Mouse (Mus musculus): ENCODE measurements around the gene Bmp5. TPM values are rescaled to one million over a fixed set of nuclear protein-coding genes. Genes with fewer than 3 reads are reported as not detected.

The Bmp5 gene
- total RNA-seq, 2 experiments from 2014 or later = 3.2 TPM

GRCm38 (mm10) chr9:75840841-75841240 lies 65.7 kb downstream of the Bmp5 start:
- no peak for DNase-seq

DNA sequence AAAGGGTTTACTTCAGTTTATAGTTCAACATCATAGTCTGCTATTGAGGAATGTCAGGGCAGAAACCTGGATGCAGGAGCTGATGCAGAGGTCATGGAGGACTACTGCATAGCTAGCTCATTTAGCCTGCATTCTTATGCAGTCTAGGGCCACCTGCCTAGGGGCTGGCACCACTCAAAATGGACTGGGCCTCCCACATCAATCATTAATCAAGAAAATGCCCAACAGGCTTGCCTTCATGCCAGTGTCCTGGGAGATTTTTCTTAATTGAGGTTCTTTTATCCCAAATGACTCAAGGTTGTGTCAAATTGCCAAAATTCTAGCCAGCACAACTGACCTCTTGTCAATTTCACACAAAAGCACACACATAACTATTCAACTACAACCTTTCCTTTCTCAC lies 70.8 kb downstream of the Bmp5 start:
- DNase-seq = no peak

- no peak for DNase-seq
These were observed 75.6 kb downstream of the Bmp5 start for GRCm38 (mm10) chr9:75850670-75851228.

DNA sequence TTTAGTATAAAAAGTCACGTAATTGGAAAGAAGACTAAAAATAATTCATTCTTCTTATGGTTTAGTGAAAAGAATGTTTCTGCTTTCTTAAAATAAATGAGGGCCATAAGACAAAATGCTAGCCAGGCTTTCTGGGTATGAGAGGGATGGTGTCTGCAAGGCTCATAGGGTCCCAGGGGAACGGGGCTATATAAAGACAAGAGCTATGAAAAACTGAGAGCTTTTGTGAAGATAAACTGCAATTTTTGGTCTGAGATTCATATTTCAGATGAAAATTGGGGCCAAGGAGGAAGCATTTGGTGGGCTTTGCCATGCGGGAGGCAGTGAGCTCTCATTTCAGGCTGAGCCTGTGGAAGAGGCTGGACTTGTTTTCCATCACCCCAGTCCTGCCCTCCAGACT lies 83.0 kb downstream of the Bmp5 start:
- no peak for DNase-seq

GRCm38 (mm10) chr9:75858939-75859338 lies 83.8 kb downstream of the Bmp5 start:
- DNase-seq = no peak

DNA sequence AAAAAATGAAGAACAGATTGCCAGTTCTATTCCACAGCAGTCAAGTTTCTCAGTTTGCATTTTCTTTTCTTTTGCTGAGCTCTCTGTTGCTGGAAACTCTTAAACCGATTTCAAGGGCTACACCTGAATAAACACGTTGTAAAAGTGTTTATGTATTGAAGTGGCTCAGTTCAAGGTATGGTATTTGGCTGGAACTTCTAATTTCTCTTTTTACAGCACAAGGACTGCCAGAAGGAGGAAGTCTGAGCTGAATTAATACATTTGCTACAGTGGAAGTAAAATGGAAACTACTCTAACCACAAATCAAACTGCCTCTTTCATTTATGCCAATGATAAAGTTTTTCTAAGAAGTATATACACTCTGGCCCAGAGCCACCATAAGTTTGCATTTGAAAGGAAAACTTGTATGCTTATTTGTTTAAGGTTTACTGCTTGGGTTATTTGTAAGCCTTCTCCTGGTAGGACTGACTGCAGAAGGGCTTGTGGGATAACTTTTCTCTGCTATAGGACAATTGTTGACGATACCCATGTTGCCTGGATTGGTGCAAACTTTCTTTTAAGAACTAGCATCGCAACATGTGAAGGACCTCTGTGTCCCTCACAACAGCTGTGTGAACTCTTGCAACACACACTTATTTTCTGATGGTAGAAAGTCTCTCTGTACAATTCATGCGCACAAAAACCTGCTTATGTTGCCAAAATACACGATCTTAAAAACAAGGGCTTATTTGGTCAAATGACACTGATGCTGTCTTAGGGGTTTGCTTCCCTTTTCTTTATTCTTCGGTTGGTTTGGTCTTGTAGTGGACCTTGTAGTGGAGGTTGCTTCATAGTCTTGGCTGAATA lies 95.4 kb downstream of the Bmp5 start:
- DNase-seq = no peak

DNA sequence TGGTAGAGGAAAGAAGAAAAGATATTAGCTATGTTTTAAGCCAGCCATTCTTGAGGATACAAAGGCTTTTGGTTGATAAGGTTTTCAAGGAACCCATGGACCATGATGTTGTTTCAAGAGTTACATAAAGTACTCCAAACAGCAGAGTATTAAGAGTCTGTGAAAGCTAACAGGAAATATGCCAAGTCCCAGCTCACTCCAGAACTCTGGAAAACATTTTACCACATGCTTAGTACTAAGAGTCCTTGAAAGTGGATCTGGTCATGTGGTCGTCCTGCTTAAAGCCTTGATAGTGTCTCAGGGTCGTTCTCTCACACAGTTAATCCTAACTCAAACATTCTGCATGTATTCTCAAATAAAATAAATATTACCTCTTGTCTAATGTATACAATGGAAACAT lies 101.2 kb downstream of the Bmp5 start:
- DNase-seq = no peak

- DNase-seq = no peak
These were observed 108.5 kb downstream of the Bmp5 start for GRCm38 (mm10) chr9:75883481-75884190.

DNA sequence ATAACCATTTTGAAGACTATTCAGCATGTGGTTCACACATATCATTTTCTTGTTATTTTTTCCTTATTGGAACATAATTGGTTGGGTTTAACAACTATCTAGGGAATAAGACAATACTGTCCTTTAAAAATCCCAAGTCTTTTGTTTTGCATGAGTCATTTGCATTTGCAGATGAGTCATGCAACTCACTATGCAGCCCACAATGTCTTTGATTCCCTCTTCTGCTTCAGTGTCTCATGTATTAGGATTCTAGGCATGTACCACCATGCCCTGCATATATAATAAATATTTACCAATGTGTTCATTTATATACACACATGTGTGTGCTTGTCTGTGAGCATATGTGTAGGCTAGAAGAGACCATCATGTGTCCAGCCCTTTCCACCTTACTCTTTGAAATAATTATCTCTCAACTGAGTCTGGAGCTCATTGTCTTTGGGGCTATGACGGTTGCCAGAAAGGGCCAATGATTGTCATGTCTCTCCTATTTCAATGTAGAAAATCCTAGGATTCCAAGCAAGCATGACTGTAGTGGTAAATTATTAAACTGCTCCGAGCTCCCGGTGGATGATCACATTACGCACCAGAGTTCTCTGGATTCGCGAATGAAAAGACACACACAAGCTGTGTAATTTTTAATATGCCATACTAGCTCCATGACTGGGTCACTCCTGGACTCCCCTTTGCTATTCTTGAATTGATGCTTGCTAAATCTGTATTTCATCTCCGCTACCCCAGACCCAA lies 111.8 kb downstream of the Bmp5 start:
- no peak for DNase-seq

GRCm38 (mm10) chr9:75896918-75897317 lies 121.8 kb downstream of the Bmp5 start:
- DNase-seq = no peak

DNA sequence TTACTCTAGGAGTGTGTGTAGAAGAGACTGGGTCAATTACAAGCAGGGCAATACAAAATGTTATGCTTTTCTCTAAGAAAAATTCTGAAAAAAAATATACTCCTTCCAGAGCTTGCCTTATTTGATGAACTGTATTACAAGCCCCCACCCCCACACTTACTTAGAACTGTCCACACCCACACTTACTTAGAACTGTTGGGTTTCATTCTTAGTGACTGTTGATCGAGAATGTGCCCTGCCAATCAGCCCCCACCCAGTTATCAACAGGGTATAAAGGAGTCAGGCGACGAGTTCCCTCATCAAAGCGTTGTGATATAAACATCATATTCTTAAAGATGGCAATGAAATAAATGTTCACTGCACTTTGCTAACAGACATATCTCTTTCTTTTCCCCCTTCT lies 122.9 kb downstream of the Bmp5 start:
- no peak for DNase-seq

DNA sequence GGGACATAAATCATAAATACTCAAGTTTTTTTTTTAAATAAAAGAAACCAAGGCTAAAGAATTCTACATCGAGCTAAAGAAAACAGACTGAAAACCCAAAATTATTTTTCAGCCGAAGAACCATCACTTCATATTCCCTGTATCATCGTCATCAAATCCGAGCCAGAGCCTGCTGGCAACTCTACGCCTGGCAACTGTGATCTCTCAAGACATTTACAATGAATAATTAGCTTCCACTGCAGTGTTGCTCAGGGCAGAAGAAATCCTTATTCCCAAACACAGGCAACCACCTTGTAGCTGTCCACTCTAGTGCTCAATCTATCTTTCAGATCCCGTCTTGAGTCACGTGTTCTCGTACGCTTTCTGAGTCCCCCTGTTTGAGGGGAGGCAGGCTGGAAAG lies 126.1 kb downstream of the Bmp5 start:
- DNase-seq = no peak

DNA sequence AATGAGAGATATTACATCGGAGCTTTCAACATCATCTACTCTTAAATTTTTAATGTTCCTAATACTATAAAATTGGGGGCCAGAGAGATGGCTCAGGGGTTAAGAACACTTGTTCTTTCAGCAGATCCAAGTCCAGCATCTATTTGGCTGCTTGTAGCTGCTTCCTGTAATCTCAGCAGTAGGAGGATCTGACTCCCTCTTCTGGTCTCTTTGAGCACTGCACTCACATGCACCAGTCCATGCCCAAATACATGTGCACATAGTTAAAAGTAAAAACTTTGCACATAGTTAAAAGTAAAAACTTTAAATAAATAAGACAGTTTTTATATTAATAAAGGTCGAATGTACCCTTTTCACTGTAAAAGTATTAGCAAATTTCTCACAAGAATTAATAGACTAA lies 130.3 kb downstream of the Bmp5 start:
- no peak for DNase-seq

- peak; percentile 82 for DNase-seq
These were observed 135.1 kb downstream of the Bmp5 start for GRCm38 (mm10) chr9:75910112-75910799.

GRCm38 (mm10) chr9:75911542-75911941 lies 136.4 kb downstream of the Bmp5 start:
- DNase-seq = no peak

DNA sequence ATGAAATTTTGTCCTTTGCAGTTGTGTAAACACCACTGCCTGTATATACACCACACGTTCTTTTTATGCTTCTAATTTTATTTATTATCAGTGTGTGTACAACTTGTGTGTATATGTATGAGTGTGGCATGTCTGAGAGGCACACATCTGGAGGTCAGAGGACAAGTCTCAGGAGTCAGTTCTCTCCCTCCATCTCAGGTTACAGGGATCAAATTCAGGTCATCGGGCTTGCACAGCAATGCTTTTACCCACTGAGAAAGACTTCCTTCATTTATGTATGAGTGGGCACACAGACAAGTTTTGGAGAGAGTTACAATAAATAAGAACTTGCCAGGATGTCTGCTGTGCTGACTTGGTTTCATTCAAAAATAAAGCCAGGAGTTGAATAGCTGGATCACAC lies 140.9 kb downstream of the Bmp5 start:
- DNase-seq = no peak

DNA sequence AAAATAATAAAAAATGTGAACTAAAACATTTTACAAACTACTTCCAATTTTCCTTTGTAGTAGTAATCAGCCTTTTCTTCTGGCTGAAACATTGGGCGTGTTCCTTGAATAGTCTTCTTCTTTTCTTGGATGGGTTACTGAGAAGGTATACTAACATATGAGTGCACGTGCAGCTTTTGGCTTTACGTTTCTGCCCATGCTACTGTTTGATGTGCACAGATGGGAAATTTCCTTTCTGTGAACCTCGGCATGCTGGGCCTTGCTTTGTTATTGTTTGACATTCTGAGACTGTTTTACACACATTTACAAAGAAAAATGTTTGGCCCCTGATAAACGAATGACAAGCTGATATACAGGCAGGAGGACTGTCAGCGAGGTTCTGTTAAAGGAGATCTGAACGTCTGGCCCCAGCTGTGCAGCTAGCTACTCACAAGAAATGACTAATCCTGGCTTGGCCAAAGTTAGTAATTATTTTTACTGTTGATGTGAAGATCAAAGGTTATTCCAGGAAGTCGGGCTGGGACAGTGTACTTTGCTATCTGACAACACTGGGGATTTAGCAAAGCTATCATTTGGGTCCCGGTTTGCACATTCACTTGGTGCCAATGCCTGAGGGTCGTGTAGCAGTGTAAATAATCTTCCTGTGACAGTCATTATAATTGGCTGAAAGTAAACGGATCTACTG lies 152.2 kb downstream of the Bmp5 start:
- peak; percentile 16 for DNase-seq

GRCm38 (mm10) chr9:75928068-75928467 lies 152.9 kb downstream of the Bmp5 start:
- no peak for DNase-seq

GRCm38 (mm10) chr9:75944663-75945062 lies 169.5 kb downstream of the Bmp5 start:
- no peak for DNase-seq
